Mouse (Mus musculus) adipocyte (in vitro differentiated cells): ENCODE results near the gene Cep128.
"Not testable (repeated sequence)": the region's sequence is repeated elsewhere in the genome, so short reads cannot be mapped to it uniquely, and the experiment has no call there.

Experiments
- DNase-seq: peaks from one replicate; pipeline ENCODE4 v3.0.0-alpha.2; 2016; ENCODE audit warnings: low spot score

The Cep128 gene

GRCm38 (mm10) chr12:91059704-91060318 is 324.4 kb downstream of the Cep128 start:
- no peak for DNase-seq

- no peak for DNase-seq
Observed at GRCm38 (mm10) chr12:91056885-91057284, 327.3 kb downstream of the Cep128 start.

- DNase-seq = no peak
Observed at GRCm38 (mm10) chr12:91052301-91052700, 331.9 kb downstream of the Cep128 start.

- no peak for DNase-seq
Observed at GRCm38 (mm10) chr12:91050593-91051325, 333.4 kb downstream of the Cep128 start.

- no peak for DNase-seq
Observed at GRCm38 (mm10) chr12:91041363-91041762, 342.8 kb downstream of the Cep128 start.

GRCm38 (mm10) chr12:91040267-91040905 is 343.8 kb downstream of the Cep128 start:
- DNase-seq = peak; percentile 47

- no peak for DNase-seq
Observed at GRCm38 (mm10) chr12:91029116-91029515, 355.1 kb downstream of the Cep128 start.

GRCm38 (mm10) chr12:91027681-91028080 is 356.5 kb downstream of the Cep128 start:
- no peak for DNase-seq

- peak; percentile 16 for DNase-seq
Observed at GRCm38 (mm10) chr12:91027100-91027499, 357.1 kb downstream of the Cep128 start.

GRCm38 (mm10) chr12:91015075-91015474 is 369.1 kb downstream of the Cep128 start:
- DNase-seq = no peak

- DNase-seq = no peak
Observed at GRCm38 (mm10) chr12:91013043-91013442, 371.2 kb downstream of the Cep128 start.

- no peak for DNase-seq
Observed at GRCm38 (mm10) chr12:91012184-91012583, 372.0 kb downstream of the Cep128 start.

GRCm38 (mm10) chr12:91008736-91009135 is 375.5 kb downstream of the Cep128 start:
- DNase-seq = no peak

- DNase-seq = no peak
Observed at GRCm38 (mm10) chr12:91008170-91008569, 376.0 kb downstream of the Cep128 start.

- DNase-seq = no peak
Observed at GRCm38 (mm10) chr12:90997539-90997938, 386.7 kb downstream of the Cep128 start.

GRCm38 (mm10) chr12:90993331-90993730 is 390.9 kb downstream of the Cep128 start:
- DNase-seq = no peak

- DNase-seq = no peak
Observed at GRCm38 (mm10) chr12:90987782-90988181, 396.4 kb downstream of the Cep128 start.

- DNase-seq = no peak
Observed at GRCm38 (mm10) chr12:90987259-90987658, 396.9 kb downstream of the Cep128 start.

- DNase-seq = no peak
Observed at GRCm38 (mm10) chr12:90982018-90982417, 402.2 kb downstream of the Cep128 start.

- DNase-seq = not testable (repeated sequence)
Observed at GRCm38 (mm10) chr12:90976406-90976805, 407.8 kb downstream of the Cep128 start.

GRCm38 (mm10) chr12:90975429-90975828 is 408.8 kb downstream of the Cep128 start:
- no peak for DNase-seq

GRCm38 (mm10) chr12:90971156-90971555 is 413.1 kb downstream of the Cep128 start:
- peak; percentile 10 for DNase-seq

GRCm38 (mm10) chr12:90961386-90962017 is 422.7 kb downstream of the Cep128 start:
- no peak for DNase-seq
